Mouse (Mus musculus): ENCODE measurements around the gene 9430097D07Rik. TPM values are rescaled to one million over a fixed set of nuclear protein-coding genes. Genes with fewer than 3 reads are reported as not detected.

The 9430097D07Rik gene
- polyA plus RNA-seq, 1 experiment from 2014 or later: 0.14 TPM

GRCm38 (mm10) chr2:32607262-32607947, 31.9 kb upstream of the 9430097D07Rik start:
- Histone ChIP-seq H3K9ac (ENCODE audit: low read depth, low read length) (peak overlapping the region; percentile 59), H3K4me1 (replicated peaks; ENCODE audit: control insufficient read depth, insufficient read depth, low read length) (peaks cover 6% of the 10 kb centered on the region; the same call in 1 of the 2 replicates), H3K27me3 (replicated peaks; ENCODE audit: control insufficient read depth, insufficient read depth, low read length) (peaks cover 7% of the 10 kb centered on the region; the same call in 1 of the 2 replicates), H3K9me3 (ENCODE audit: control insufficient read depth) (no peaks in the 10 kb centered on the region), H3K4me3 (ENCODE audit: low read depth, low read length) (peak overlapping the region; percentile 65), H3K27ac (ENCODE audit: low read depth, low read length) (peak overlapping the region; percentile 28; the same call in 1 of the 2 replicates), H3K4me2 (replicated peaks; ENCODE audit: low read depth) (peak overlapping the region; percentile 90), H3K36me3 (ENCODE audit: control insufficient read depth, insufficient read depth) (no peaks in the 10 kb centered on the region)
- WGBS: 8% methylated on average over 34 of the region's 34 CpGs
- no peak for TF ChIP-seq CTCF (IDR thresholded peaks at IDR 0.05; ENCODE audit: low read depth)
- 0 out of 2 replicates have a peak, but pooled peaks have one; percentile 1 for ATAC-seq

- peak; percentile 75 for TF ChIP-seq CTCF (IDR thresholded peaks at IDR 0.05; ENCODE audit: low read depth)
- WGBS: 14% methylated on average over 53 of the region's 55 CpGs
Measured at GRCm38 (mm10) chr2:32606161-32607142, 31.0 kb upstream of the 9430097D07Rik start.

GRCm38 (mm10) chr2:32604631-32605030, 29.1 kb upstream of the 9430097D07Rik start:
- 44% methylated on average over 10 of the region's 10 CpGs for WGBS
- no peak overlapping the region for H3K4me2 ChIP-seq (replicated peaks; ENCODE audit: low read depth)
- no peak for TF ChIP-seq CTCF (IDR thresholded peaks at IDR 0.05; ENCODE audit: low read depth)
- no peaks in the 10 kb centered on the region for H3K36me3 ChIP-seq (ENCODE audit: control insufficient read depth, insufficient read depth)
- H3K9ac ChIP-seq (ENCODE audit: low read depth, low read length): no peak overlapping the region
- H3K27ac ChIP-seq (ENCODE audit: low read depth, low read length): no peak overlapping the region
- H3K4me3 ChIP-seq (ENCODE audit: low read depth, low read length): no peak overlapping the region
- ATAC-seq: no peak
- H3K4me1 ChIP-seq (replicated peaks; ENCODE audit: control insufficient read depth, insufficient read depth, low read length): peaks cover 6% of the 10 kb centered on the region; the same call in 1 of the 2 replicates
- no peaks in the 10 kb centered on the region for H3K9me3 ChIP-seq (ENCODE audit: control insufficient read depth)
- H3K27me3 ChIP-seq (replicated peaks; ENCODE audit: control insufficient read depth, insufficient read depth, low read length): peaks cover 7% of the 10 kb centered on the region; the same call in 1 of the 2 replicates

More at GRCm38 (mm10) chr2:32606161-32607142, 31.0 kb upstream of the 9430097D07Rik start:
- H3K36me3 ChIP-seq (ENCODE audit: control insufficient read depth, insufficient read depth): no peaks in the 10 kb centered on the region
- peak overlapping the region; percentile 65 for H3K4me3 ChIP-seq (ENCODE audit: low read depth, low read length)
- peak; percentile 50 for ATAC-seq
- H3K27me3 ChIP-seq (replicated peaks; ENCODE audit: control insufficient read depth, insufficient read depth, low read length): peaks cover 7% of the 10 kb centered on the region; the same call in 1 of the 2 replicates
- H3K9ac ChIP-seq (ENCODE audit: low read depth, low read length): peak overlapping the region; percentile 59
- peak overlapping the region; percentile 28; the same call in 1 of the 2 replicates for H3K27ac ChIP-seq (ENCODE audit: low read depth, low read length)
- H3K4me2 ChIP-seq (replicated peaks; ENCODE audit: low read depth): peak overlapping the region; percentile 90
- H3K9me3 ChIP-seq (ENCODE audit: control insufficient read depth): no peaks in the 10 kb centered on the region
- H3K4me1 ChIP-seq (replicated peaks; ENCODE audit: control insufficient read depth, insufficient read depth, low read length): peaks cover 6% of the 10 kb centered on the region; the same call in 1 of the 2 replicates

- ATAC-seq: peak; percentile 37; the same call in 1 of the 2 replicates
- 4% methylated on average over 11 of the region's 11 CpGs for WGBS
- Histone ChIP-seq H3K36me3 (ENCODE audit: control insufficient read depth, insufficient read depth) (peaks cover 3% of the 10 kb centered on the region; the same call in 1 of the 2 replicates), H3K4me1 (replicated peaks; ENCODE audit: control insufficient read depth, insufficient read depth, low read length) (no peaks in the 10 kb centered on the region), H3K4me3 (ENCODE audit: low read depth, low read length) (peak overlapping the region; percentile 23; the same call in 1 of the 2 replicates), H3K9me3 (ENCODE audit: control insufficient read depth) (no peaks in the 10 kb centered on the region), H3K9ac (ENCODE audit: low read depth, low read length) (no peak overlapping the region), H3K27me3 (replicated peaks; ENCODE audit: control insufficient read depth, insufficient read depth, low read length) (peaks cover 3% of the 10 kb centered on the region; the same call in 1 of the 2 replicates), H3K4me2 (replicated peaks; ENCODE audit: low read depth) (peak overlapping the region; percentile 51), H3K27ac (ENCODE audit: low read depth, low read length) (no peak overlapping the region)
- peak; percentile 93 for TF ChIP-seq CTCF (IDR thresholded peaks at IDR 0.05; ENCODE audit: low read depth)
Measured at GRCm38 (mm10) chr2:32602600-32603054, 27.1 kb upstream of the 9430097D07Rik start.

GRCm38 (mm10) chr2:32601417-32602065, 26.1 kb upstream of the 9430097D07Rik start:
- peak; percentile 71 for TF ChIP-seq CTCF (IDR thresholded peaks at IDR 0.05; ENCODE audit: low read depth)
- Histone ChIP-seq H3K4me2 (replicated peaks; ENCODE audit: low read depth) (peak overlapping the region; percentile 35; the same call in 1 of the 2 replicates), H3K27ac (ENCODE audit: low read depth, low read length) (no peak overlapping the region), H3K9me3 (ENCODE audit: control insufficient read depth) (no peaks in the 10 kb centered on the region), H3K4me3 (ENCODE audit: low read depth, low read length) (no peak overlapping the region), H3K4me1 (replicated peaks; ENCODE audit: control insufficient read depth, insufficient read depth, low read length) (no peaks in the 10 kb centered on the region), H3K9ac (ENCODE audit: low read depth, low read length) (no peak overlapping the region), H3K36me3 (ENCODE audit: control insufficient read depth, insufficient read depth) (peaks cover 3% of the 10 kb centered on the region; the same call in 1 of the 2 replicates), H3K27me3 (replicated peaks; ENCODE audit: control insufficient read depth, insufficient read depth, low read length) (no peaks in the 10 kb centered on the region)
- peak; percentile 61 for ATAC-seq
- WGBS: 41% methylated on average over 8 of the region's 8 CpGs
